Mouse (Mus musculus): ENCODE results near the gene Pxn.
A peak's percentile ranks its signal among the peaks of the same experiment; 100 is the strongest.

The Pxn gene

GRCm38 (mm10) chr5:115506454-115507201 lies at the start of gene Pxn:
Pxn (plus strand) TSS chr5:115506676.
- peak; percentile 88 for DNase-seq (ENCODE audit: low spot score)

- DNase-seq (ENCODE audit: low spot score): no peak
Measured at GRCm38 (mm10) chr5:115458918-115459317, 47.6 kb upstream of the Pxn start.

- no peak for DNase-seq (ENCODE audit: low spot score)
Measured at GRCm38 (mm10) chr5:115464408-115465115, 41.9 kb upstream of the Pxn start.

- DNase-seq (ENCODE audit: low spot score): no peak
Measured at GRCm38 (mm10) chr5:115465642-115466420, 40.6 kb upstream of the Pxn start, which contains the start of gene Pla2g1b. Pla2g1b (plus strand) TSS chr5:115466262.

GRCm38 (mm10) chr5:115469791-115470190 lies 36.7 kb upstream of the Pxn start:
- DNase-seq (ENCODE audit: low spot score): peak; percentile 60

- peak; percentile 64 for DNase-seq (ENCODE audit: low spot score)
Measured at GRCm38 (mm10) chr5:115470766-115471531, 35.5 kb upstream of the Pxn start.

GRCm38 (mm10) chr5:115473191-115473590 lies 33.3 kb upstream of the Pxn start:
- no peak for DNase-seq (ENCODE audit: low spot score)

GRCm38 (mm10) chr5:115474174-115474828 lies 32.2 kb upstream of the Pxn start:
- DNase-seq (ENCODE audit: low spot score): peak; percentile 35

- DNase-seq (ENCODE audit: low spot score): no peak
Measured at GRCm38 (mm10) chr5:115475337-115476106, 31.0 kb upstream of the Pxn start.

GRCm38 (mm10) chr5:115476107-115476727 lies 30.3 kb upstream of the Pxn start:
- no peak for DNase-seq (ENCODE audit: low spot score)

GRCm38 (mm10) chr5:115479561-115479960 lies 26.9 kb upstream of the Pxn start:
- DNase-seq (ENCODE audit: low spot score): no peak

GRCm38 (mm10) chr5:115480101-115480500 lies 26.4 kb upstream of the Pxn start:
- DNase-seq (ENCODE audit: low spot score): no peak

GRCm38 (mm10) chr5:115482390-115483265 lies 23.8 kb upstream of the Pxn start:
- no peak for DNase-seq (ENCODE audit: low spot score)

GRCm38 (mm10) chr5:115483385-115483784 lies 23.1 kb upstream of the Pxn start:
- peak; percentile 49 for DNase-seq (ENCODE audit: low spot score)

GRCm38 (mm10) chr5:115483947-115484920 lies 22.2 kb upstream of the Pxn start, which contains the start of gene Sirt4:
Sirt4 (minus strand) TSS chr5:115484725.
- peak; percentile 97 for DNase-seq (ENCODE audit: low spot score)

- DNase-seq (ENCODE audit: low spot score): no peak
Measured at GRCm38 (mm10) chr5:115484996-115485395, 21.5 kb upstream of the Pxn start.

- DNase-seq (ENCODE audit: low spot score): no peak
Measured at GRCm38 (mm10) chr5:115485489-115486205, 20.8 kb upstream of the Pxn start.
